Mouse (Mus musculus): ENCODE results near the gene Tcte2. TPM values are rescaled to one million over a fixed set of nuclear protein-coding genes. Genes with fewer than 3 reads are reported as not detected.

Tcte2 gene
- total and polyA plus RNA-seq, 2 experiments from 2014 or later, result 10.0 to 26.6 TPM

DNA sequence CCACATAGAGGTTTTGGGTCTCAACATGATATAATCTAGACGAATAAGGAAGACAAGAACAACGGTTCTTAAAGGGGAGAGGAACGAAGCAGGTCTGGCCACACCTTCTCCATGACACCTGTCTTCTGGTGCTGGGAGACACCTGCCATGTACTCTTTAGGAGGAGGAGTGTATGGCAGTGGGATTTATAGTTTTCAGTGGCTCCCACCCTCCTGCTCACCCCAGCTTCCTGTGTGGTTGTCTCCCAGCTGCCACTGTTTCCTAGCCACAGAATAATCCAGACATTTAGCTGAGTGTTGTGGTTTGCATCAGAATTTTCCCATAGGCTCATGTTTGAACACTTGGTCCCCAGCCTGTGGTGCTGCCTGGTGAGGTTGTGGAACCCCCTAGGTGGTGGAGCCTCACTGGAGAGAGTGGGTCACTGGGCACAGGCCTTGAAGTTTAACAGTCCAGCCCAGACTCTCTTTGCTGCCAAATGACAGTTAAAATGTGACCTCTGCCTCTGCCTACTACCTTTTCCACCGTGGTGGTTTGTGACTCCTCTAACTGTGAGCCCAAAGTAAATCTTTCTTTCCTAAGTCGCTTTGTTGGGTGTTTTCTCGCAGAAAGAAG lies 86.8 kb downstream of the Tcte2 start:
- Histone ChIP-seq H3K9ac (replicated peaks; ENCODE audit: low read length, poor library complexity, severe bottlenecking) (no peak overlapping the region), H3K9me3 (ENCODE audit: low read length) (no peaks in the 10 kb centered on the region), H3K4me3 (ENCODE audit: low read depth, low read length) (no peak overlapping the region), H3K4me2 (ENCODE audit: low read depth, low read length, poor library complexity, severe bottlenecking) (no peak overlapping the region), H3K27me3 (ENCODE audit: insufficient read depth, low read length) (no peaks in the 10 kb centered on the region), H3K27ac (ENCODE audit: low read depth, low read length) (no peak overlapping the region), H3K36me3 (ENCODE audit: insufficient read depth, low read length) (no peaks in the 10 kb centered on the region), H3K4me1 (ENCODE audit: insufficient read depth, low read length) (no peaks in the 10 kb centered on the region)
- ATAC-seq (ENCODE audit: low FRiP score), result no peak
- DNase-seq (ENCODE audit: low spot score), result no peak
- 84% methylated on average over 6 of the region's 6 CpGs for WGBS
- no peak for TF ChIP-seq CTCF (IDR thresholded peaks at IDR 0.05)

DNA sequence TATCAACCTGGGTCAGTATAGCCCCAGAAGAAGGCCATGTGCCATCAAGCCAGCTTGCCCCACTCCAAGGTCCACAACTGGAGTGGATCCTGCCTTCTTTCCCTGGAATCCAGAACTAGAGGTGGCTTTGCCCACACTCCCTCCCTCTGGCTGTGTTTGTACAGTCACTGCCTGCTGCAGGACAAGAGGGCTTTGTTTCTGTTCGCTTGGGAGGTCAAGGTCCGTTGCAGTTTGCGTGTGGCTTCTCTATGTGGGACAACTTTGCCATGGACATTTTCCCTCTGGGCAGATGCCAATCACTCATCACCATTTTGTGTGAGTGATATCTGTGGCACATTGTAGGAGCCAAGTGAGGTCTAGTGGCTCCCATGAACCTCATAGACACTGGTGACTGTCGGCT lies 89.9 kb downstream of the Tcte2 start:
- ATAC-seq (ENCODE audit: low FRiP score) (no peak), DNase-seq (ENCODE audit: low spot score) (no peak)
- Histone ChIP-seq H3K36me3 (ENCODE audit: insufficient read depth, low read length) (no peaks in the 10 kb centered on the region), H3K4me1 (ENCODE audit: insufficient read depth, low read length) (no peaks in the 10 kb centered on the region), H3K4me2 (ENCODE audit: low read depth, low read length, poor library complexity, severe bottlenecking) (no peak overlapping the region), H3K9ac (replicated peaks; ENCODE audit: low read length, poor library complexity, severe bottlenecking) (no peak overlapping the region), H3K4me3 (ENCODE audit: low read depth, low read length) (no peak overlapping the region), H3K27ac (ENCODE audit: low read depth, low read length) (no peak overlapping the region), H3K27me3 (ENCODE audit: insufficient read depth, low read length) (no peaks in the 10 kb centered on the region), H3K9me3 (ENCODE audit: low read length) (no peaks in the 10 kb centered on the region)
- TF ChIP-seq CTCF (IDR thresholded peaks at IDR 0.05), result no peak
- WGBS, result 74% methylated on average over 4 of the region's 4 CpGs

DNA sequence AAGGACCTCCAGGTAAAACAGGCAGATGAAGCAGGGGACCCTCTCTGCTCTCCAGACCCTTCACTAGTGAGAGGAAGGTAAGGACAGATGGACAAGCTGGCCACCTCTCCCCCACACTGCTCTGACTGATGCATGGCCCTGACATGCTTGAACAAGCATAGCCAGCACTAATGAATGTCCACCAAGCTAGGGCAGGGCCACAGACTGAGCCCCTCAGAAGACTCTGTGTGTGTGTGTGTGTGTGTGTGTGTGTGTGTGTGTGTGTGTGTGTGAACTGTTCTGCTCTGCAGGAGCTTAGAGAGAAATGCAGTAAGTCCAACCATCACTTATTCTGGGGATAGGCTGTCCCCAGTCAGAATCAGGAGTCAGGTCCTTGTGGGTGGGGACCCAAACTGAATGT lies 91.4 kb downstream of the Tcte2 start:
- no peak for TF ChIP-seq CTCF (IDR thresholded peaks at IDR 0.05)
- no peaks in the 10 kb centered on the region for H3K27me3 ChIP-seq (ENCODE audit: insufficient read depth, low read length)
- H3K4me3 ChIP-seq (ENCODE audit: low read depth, low read length), result no peak overlapping the region

DNA sequence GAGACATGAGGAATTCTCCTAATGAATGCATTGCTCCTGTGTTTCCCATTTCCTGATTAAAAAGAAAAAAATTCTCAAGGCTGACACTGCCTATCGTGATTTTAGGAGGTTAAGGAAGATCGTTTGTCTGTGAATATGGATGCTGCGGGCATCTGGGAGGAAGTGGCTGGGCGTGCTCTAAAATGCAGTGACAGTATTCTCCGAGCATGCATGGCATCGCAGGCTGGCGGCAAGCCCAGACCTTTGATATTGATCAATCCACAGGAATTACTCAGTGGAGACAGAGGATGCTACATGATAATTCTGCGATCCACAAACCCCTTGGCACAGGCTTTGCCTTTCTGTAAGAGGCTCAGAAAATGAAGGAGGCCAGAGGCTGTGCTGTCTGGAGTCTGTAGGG lies 92.4 kb downstream of the Tcte2 start:
- ATAC-seq (ENCODE audit: low FRiP score), result peak; percentile 61
- Histone ChIP-seq H3K9me3 (ENCODE audit: low read length) (no peaks in the 10 kb centered on the region), H3K4me3 (ENCODE audit: low read depth, low read length) (no peak overlapping the region), H3K36me3 (ENCODE audit: insufficient read depth, low read length) (no peaks in the 10 kb centered on the region), H3K9ac (replicated peaks; ENCODE audit: low read length, poor library complexity, severe bottlenecking) (no peak overlapping the region), H3K27me3 (ENCODE audit: insufficient read depth, low read length) (no peaks in the 10 kb centered on the region), H3K4me1 (ENCODE audit: insufficient read depth, low read length) (no peaks in the 10 kb centered on the region), H3K4me2 (ENCODE audit: low read depth, low read length, poor library complexity, severe bottlenecking) (no peak overlapping the region; the same call in 1 of the 2 replicates), H3K27ac (ENCODE audit: low read depth, low read length) (peak overlapping the region; percentile 81)
- TF ChIP-seq CTCF (IDR thresholded peaks at IDR 0.05), result no peak
- WGBS, result 3% methylated on average over 8 of the region's 8 CpGs
- DNase-seq (ENCODE audit: low spot score), result peak; percentile 83

More for the DNA sequence above, 91.4 kb downstream of the Tcte2 start:
- H3K4me2 ChIP-seq (ENCODE audit: low read depth, low read length, poor library complexity, severe bottlenecking), result no peak overlapping the region
- H3K9me3 ChIP-seq (ENCODE audit: low read length), result no peaks in the 10 kb centered on the region
- no peaks in the 10 kb centered on the region for H3K4me1 ChIP-seq (ENCODE audit: insufficient read depth, low read length)
- peak overlapping the region; percentile 81 for H3K27ac ChIP-seq (ENCODE audit: low read depth, low read length)
- no peak for ATAC-seq (ENCODE audit: low FRiP score)
- no peak overlapping the region; the same call in 1 of the 2 replicates for H3K9ac ChIP-seq (replicated peaks; ENCODE audit: low read length, poor library complexity, severe bottlenecking)
- no peaks in the 10 kb centered on the region for H3K36me3 ChIP-seq (ENCODE audit: insufficient read depth, low read length)
- no peak for DNase-seq (ENCODE audit: low spot score)

DNA sequence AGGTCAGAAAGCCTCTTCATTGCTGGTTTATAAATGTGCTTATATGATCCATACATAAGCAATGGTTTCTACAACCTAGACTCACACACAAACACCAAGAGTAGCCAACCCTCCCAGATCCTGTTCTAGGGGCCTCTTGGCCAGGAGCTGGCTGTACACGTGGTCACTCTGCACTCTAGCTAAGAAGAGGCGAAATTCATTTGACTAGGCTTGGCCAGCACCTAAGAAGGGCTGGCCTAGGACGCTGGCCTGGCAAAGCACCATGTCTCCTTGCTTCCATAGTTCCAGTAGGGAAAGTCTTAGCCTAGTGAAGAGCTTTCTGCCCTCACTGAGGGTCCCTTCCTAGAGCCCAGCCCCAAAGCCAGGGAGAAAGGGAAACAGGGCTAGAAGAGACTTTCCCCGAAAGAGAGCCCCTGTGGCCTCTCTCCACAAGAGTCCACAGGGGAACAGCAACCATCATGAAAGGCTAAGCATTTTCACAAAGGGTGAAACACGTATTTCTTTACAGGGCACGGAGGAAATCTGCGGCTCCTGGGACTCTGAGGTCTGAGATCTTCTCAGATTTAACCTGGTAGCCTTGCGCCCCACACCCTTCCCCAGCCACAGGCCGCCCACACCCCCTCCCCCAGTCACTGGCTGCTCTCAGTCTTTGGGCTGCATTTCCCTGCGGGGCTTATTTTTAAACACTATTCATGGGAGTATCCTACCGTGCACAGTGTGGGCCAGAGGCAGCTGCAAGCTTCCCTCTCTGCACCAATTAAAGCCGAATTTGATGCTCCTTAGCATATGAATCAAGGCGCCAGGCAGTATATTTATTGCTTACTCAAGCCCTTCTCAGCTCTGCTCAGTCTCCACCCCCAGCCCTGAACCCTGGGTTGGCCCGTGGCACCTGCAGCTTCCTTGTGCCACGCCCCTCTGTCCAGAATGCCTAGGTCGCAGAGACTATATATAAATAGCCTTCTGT lies 93.3 kb downstream of the Tcte2 start:
- no peaks in the 10 kb centered on the region for H3K9me3 ChIP-seq (ENCODE audit: low read length)
- H3K4me2 ChIP-seq (ENCODE audit: low read depth, low read length, poor library complexity, severe bottlenecking), result peak overlapping the region; percentile 21; the same call in 1 of the 2 replicates
- no peaks in the 10 kb centered on the region for H3K4me1 ChIP-seq (ENCODE audit: insufficient read depth, low read length)
- H3K27me3 ChIP-seq (ENCODE audit: insufficient read depth, low read length), result no peaks in the 10 kb centered on the region
- H3K9ac ChIP-seq (replicated peaks; ENCODE audit: low read length, poor library complexity, severe bottlenecking), result peak overlapping the region; percentile 29
- H3K4me3 ChIP-seq (ENCODE audit: low read depth, low read length), result no peak overlapping the region
- H3K36me3 ChIP-seq (ENCODE audit: insufficient read depth, low read length), result no peaks in the 10 kb centered on the region
- ATAC-seq (ENCODE audit: low FRiP score) (peak; percentile 81), DNase-seq (ENCODE audit: low spot score) (peak; percentile 70)
- 6% methylated on average over 16 of the region's 16 CpGs for WGBS
- H3K27ac ChIP-seq (ENCODE audit: low read depth, low read length), result peak overlapping the region; percentile 81
- no peak for TF ChIP-seq CTCF (IDR thresholded peaks at IDR 0.05)

DNA sequence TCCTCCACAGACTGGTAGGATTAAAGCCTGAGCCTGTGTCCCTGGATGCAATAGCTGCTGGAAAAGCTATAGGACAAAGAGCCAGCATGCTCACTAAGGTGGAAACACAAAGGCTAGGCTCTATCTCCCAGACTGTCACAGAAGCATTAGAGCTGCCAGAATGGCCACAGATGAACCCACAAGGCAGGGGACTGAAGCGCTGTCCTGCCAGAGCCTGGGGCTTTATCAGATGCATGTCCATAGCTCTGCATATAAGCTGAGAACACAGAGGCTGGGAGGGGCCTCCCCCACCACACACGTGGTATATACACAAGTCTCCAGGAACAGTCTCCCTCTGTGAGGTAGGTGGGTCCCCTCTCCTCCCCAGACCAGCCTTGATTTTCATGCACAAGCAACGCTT lies 94.6 kb downstream of the Tcte2 start:
- Histone ChIP-seq H3K4me1 (ENCODE audit: insufficient read depth, low read length) (no peaks in the 10 kb centered on the region), H3K27ac (ENCODE audit: low read depth, low read length) (0 out of 2 replicates have a peak overlapping the region, but pooled peaks have one; percentile 0), H3K9ac (replicated peaks; ENCODE audit: low read length, poor library complexity, severe bottlenecking) (no peak overlapping the region), H3K4me3 (ENCODE audit: low read depth, low read length) (no peak overlapping the region), H3K27me3 (ENCODE audit: insufficient read depth, low read length) (no peaks in the 10 kb centered on the region), H3K36me3 (ENCODE audit: insufficient read depth, low read length) (no peaks in the 10 kb centered on the region), H3K4me2 (ENCODE audit: low read depth, low read length, poor library complexity, severe bottlenecking) (no peak overlapping the region), H3K9me3 (ENCODE audit: low read length) (no peaks in the 10 kb centered on the region)
- TF ChIP-seq CTCF (IDR thresholded peaks at IDR 0.05), result no peak
- 30% methylated on average over 3 of the region's 3 CpGs for WGBS
- ATAC-seq (ENCODE audit: low FRiP score) (no peak), DNase-seq (ENCODE audit: low spot score) (peak; percentile 69)
